Mouse (Mus musculus) kidney, adult 9 months (tissue): Measurements from ENCODE around the gene Ccdc33.

Experiments used
- DNase-seq: peaks from one replicate; pipeline ENCODE4 v3.0.0; 2022

Ccdc33 gene

DNA sequence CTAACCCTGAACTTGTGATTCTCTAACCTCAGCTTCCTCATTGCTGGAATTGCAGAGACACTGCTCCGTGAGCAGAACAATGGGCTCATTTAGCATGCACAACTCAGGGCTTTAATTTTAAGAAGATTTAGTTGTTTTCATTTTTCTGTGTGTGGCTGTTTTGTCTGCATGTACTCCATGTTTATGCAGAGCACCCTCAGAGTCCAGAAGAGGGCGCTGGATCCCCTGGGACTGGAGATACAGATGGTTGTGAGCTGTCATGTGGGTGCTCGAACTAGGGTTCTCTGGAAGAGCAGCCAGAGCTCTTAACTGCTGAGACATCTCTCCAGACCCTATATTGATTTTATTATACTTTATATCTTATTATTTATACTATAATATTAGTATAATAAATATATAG lies 109.0 kb downstream of the Ccdc33 start:
- DNase-seq: no peak

DNA sequence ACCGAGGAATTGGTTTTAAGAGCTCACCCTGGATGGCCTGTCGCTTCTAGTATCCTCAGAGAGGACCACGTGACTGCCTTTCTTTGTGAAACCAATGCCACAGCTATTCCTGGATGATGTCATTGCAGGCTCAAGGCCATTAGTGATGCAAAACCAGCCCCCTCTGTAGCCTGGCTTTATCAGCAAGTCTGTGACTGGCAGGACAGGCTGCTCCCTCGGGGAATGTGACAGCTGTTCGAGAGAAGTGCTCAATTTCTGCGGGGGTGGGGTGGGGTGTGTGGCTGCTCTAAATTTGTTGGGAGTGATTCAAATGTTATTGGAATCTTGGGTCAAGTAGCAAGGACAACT lies 109.6 kb downstream of the Ccdc33 start:
- DNase-seq: no peak

DNA sequence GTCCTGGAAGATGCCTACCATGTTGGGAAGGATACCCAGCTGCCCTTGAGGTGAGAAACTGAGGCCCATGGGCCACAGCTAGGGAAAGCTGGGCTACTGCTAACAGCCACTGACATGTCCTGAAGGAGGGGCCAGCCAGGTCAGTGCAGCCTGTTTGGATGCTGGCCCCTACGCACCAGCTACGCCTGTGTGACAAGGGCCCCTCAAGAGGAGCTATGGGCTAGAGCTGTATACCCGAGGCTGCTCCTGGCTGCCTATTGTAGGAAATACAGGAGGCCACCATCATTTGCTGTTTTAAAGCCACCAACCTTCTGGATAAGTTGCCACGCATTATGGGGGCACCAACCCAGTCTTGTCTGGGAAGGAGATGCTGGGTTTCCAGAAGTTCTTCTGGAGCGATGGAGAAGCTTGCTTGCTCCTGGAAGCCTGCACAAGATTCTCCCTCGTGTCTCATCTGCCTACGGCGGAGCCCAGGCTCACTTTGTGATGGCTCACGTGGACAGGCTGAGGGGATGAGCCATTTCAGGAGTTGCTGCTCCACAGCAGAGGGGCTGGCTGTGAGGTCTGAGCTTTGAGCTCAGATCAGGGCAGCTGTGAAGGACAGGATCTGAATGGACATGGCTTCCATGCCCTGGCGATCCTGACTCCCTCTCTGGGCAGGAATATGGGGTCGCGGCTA lies 110.1 kb downstream of the Ccdc33 start:
- DNase-seq: no peak

DNA sequence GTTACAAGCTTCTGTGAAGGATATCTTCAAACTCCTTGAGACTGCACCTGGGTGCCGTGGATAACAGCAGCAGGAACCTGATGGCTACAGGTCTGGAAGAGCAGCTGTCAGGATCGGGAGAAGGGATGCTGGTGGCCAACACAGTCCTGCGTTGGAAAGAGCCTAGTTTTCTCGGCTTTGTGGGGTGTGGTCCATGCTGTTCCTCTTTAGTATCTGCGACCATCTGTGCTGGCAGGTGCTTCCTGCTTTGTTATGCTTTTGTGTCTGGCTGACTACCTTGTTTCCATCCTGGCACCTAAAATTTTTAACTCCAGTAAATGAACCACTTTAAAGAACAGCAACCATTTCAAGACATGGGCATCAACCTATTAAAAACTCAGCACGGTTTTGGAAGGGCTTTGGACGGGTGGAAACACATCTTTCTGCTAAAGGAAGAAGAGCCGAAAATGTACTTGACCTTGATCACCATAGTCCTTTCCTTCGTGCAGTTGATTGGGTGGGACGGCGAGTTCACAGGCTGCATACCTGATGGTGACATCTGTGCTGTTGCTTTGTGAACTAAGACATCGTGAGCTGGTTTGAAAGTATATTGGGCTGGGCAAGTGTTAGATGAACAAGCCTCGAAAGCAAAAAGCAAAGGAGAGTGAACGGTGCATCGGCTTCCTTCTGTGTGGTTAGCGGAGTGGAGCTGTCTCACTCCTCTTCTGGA lies 112.7 kb downstream of the Ccdc33 start, which contains the start of gene Cyp11a1:
Cyp11a1 (plus strand) TSS at position 659 of the 709 bp plus-strand sequence.
- DNase-seq: no peak

DNA sequence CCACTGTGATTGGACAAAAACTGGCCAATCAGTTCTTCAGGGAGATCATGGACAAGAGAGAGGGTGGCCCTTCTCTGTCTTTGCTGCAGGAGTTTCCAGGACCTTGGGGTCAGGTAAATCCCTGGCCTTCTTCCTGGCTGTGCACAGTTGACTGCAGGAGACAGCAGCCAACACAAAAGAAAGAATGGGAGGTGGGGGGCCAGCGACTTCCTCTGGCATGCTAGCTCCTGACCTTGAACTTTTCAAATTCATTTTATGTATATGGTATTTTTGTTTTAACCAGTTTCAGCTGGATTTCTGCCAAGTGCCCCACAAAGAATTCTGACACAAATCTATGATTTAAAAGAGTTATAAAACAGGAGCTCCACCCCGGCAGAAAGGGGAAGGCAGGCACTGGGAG lies 115.4 kb downstream of the Ccdc33 start:
- no peak for DNase-seq

DNA sequence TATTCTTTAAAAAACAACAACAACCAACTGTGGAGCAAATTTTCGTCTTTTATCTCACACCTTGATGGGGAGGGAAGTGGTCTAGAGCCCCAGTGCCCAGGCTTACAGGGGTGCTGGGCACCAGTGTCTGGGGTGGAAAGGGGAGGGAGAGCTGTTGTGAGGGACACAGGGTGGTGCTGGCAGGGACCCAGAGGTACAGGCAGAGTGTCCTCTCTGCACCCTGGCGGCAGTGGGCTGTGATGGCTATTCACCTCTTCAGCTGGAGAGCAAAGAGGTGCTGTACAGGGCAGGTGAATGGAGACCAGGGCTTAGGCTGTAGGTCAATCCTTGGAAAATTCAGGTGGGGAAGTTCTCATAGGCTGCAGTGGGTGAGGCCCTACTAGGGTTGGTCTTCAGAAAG lies 118.9 kb downstream of the Ccdc33 start:
- no peak for DNase-seq

DNA sequence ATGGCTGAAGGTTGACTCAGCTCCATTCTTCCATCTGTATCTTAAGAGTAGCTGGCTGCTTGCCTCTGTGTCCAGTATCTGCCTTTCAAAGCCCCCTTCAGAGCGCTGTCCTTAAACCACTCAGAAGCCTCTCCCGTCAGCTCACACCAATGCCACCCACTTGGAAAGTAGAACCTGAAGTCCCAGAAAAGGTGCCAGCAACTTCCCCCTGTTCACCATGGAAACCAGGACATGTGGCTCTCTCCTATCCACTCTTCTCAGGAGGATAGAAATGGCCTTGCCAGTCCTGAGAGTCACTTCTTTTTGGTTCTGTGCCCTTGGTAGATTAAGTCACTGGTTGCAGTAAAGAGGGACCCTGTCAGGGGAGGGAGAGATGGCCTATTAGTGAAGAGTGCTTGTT lies 119.9 kb downstream of the Ccdc33 start:
- DNase-seq: no peak

DNA sequence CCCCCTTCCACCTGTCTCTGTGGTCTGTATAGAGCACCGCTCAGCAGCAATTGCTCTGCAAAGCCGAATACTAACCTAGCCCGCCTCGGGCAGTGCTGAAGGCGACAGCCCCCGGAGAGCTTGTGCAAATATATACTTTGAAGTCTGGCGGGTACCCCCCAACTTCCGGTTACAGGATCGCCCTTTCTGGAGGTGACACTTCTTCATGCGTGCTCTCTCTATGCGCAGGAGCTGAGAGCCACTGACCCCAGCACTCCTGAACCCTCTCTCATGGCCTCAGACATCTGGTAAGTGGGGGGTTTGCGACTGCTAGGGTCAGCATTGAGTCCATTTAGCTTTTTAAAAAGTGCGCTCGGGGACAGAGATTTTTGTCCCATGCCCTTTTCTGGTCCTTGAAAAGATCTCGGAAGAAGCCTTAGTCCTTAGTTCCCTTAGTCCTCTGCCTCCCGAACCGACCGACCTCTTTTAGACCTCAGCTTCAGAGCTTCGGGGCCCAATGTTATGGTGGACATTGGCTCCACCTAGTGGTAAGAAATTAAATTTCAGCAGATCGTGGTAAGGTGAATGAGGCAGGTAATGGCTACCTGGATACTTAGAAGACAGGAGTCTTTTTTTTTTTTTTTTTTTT lies 120.5 kb downstream of the Ccdc33 start:
- peak; percentile 79 for DNase-seq

DNA sequence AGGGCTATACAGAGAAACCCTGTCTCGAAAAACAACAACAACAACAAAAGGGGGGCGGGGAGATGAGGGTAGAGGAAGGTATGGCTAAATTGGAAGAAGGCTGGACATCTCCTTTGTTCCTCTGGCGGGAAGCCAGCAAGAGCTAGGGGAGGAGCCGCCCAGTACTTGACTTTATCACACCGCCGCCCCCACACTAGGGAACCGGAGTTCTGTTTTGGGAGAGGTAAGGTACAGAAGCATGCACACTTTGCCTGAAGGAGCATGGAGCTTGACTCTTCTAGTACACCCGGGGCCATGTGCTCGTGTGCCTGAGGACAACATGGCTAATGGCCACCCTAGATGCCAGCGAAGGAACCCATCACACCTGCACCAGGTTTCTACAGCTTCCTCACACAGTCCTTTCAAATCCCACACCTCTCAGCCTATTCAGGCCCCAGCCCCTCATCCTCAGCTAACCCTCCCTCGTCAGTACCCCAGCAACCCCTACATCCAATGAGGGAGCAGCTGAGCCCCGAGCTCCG lies 121.1 kb downstream of the Ccdc33 start:
- DNase-seq: no peak

DNA sequence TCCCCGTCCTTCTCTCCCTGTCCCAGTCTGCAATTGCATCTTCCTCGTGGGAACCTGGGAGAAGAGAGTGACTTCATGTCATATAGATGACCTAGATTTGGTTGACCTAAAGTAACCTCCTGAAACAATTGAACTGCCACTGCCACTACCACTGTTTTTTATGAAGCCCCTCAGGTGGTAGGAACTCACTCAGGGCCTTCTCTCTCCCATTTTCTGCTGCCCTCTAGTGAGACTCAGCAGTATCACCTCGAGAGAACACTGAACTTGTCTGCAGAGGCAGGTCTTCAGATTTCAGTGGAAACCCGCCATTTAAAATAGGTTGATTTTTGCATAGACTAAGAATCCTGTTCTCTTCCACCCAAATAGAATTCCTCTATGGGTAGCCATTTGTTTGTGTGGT lies 123.3 kb downstream of the Ccdc33 start:
- DNase-seq: no peak

DNA sequence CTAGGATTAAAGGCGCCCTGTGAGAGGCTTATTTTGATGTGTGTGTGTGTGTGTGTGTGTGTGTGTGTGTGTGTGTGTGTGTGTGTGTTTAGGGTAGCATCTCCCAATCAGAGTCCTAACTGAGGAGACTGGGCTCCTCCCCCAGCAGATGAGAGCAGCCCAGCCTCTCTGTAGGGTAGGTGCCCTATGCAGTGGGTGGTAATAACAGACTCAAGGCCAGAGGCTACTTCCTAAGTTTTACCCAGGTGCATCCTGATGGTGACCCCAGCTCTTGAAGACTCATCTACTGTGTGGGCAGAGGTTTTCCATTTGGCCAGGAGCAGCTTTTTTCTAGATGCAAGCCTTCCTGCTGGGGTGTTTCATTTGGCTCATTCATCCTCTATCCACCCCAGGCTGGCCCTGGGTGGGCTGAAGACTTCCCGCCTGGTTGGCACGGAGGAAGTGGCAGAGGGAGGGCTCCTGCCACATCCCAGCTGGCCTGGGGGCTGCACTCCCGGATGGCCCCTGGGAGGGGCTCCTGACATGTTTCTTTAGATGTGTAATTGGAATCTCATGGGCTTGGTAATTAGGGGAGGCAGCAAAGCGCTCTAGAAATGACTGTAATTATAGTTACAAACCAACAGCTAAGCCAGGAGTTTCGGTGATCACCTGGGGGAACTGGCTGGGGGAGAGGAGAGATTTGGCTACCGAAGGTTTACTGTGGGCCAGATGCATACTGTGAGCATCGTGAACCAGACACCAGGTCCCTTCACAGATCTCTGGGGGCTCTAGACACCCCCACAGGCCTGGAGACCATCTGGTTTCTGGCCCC lies 125.6 kb downstream of the Ccdc33 start:
- no peak for DNase-seq

DNA sequence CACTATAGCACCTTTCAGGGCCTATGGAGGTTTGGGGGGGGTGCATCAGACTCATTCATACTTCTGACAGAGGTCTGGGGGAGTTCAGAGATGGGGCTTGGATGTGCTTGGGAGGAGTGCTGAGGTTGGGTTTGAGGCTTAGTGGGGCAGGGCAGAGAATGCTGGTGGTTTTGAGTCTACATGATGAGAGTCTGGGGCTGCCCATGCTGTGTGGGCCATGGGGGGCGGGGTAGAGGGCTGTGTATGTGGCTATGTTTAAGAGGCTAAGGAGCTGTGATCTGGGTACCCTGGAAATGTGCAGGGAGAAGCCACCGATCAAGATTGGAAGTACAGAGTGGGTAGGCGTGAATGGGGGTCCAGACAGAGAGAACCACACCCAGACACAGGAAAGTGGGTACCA lies 126.6 kb downstream of the Ccdc33 start:
- DNase-seq: no peak

DNA sequence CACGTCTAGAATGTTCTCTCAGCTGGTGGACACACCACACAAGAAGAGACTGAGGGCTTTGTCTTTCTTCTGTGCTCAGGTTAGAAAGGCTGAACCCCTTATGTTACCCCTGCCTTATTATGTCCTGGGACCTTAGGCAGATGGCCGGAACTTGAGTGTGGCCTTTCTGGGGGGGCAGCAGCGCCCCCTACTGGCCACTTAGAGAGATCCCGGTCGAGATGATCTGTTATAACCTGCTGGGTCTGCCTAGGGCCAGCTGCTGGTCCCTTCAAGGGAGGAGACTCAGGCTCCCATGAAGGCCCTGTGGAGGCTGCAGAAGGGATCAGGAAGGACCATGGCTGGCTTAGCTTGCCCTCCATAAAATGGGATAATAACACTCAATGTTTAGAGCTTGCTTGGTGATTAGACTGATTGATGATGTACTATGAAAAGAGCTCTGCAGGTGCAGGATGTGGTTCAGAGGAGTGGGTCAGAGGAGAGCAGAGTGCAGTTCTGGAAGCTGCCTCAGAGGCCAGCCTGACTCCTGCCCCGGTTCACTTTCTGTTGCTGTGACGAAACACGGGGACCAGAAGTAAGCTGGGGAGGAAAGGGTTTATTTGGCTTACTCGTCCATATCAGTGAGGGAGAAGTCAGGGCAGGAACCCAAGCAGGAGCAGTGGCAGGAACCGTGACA lies 128.0 kb downstream of the Ccdc33 start:
- peak; percentile 37 for DNase-seq

DNA sequence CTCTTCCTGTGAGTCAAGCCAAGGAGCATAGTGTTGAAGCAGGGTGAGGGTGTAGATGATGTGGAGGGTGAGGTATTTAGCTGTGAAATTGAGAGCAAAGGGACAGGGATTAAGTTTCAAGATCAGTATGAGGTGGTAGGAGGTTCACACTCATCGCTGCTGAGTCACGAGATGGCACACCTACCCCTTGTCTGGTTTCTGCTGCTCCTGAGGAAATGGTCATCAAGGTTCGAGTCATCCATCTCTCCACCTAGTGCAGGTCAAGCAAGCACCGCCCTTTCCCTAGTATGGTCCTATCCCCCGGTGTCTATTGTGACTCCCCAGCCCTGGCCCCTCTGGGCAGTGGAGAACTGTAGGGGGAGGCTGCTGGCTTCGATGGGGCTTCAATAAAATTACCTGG lies 129.3 kb downstream of the Ccdc33 start:
- no peak for DNase-seq

DNA sequence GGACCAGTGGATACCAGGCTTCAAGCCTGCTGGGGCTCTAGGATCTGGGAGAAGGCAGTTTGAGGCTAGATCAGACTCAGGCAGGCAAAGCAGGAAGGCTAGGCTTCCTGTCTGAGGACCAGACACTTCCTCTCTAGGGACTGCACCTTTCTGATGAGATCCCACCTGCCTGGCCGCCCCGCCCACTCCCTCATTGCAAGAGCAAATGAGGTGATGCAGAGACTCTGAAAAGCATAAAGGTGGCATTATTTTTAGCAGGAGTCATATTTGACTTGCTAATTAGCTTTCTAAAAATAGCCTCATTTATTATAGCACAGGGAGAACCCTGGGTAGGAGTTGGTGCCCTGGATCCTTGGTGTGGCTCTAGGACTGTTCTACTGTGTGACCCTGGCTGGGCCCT lies 130.5 kb downstream of the Ccdc33 start:
- DNase-seq: no peak

DNA sequence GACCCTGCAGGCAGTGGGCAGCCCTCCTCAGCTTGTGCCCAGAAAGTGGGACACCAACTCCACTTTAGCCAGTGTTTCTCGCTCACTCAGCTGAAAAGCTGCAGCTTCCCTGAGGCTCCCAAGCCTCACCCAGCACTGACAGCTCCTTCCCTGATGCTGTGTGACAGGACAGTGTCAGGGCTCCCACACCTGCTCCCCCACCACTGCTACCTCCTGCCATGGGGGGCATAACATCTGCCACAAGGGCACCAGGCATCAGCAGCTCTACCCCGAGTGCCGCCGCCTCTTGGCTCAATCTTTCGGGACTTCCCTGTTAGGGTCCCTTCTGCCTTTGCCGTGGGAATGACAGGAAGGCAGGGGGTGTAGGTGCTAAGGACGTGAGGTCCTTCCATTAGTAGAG lies 132.3 kb downstream of the Ccdc33 start:
- DNase-seq: no peak

DNA sequence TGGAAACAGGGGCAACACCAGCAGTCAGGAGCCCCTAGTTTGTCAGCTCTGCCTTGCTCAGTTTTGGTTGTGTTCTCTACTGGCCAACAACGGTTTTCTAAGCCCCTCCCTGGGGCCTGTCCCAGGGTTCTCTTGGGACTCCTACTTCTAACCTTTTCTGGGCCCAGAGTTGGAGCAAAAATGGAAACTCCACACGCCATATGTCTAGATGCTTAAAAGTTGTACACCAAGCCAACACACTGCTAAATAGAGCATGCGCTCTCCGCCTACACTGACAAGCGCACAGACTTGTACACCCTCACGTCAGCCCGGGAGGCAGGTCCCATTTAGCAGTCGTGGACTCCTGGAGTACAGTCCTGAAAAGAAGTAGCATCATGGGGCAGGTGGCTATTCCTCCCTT lies 133.3 kb downstream of the Ccdc33 start:
- DNase-seq: no peak

DNA sequence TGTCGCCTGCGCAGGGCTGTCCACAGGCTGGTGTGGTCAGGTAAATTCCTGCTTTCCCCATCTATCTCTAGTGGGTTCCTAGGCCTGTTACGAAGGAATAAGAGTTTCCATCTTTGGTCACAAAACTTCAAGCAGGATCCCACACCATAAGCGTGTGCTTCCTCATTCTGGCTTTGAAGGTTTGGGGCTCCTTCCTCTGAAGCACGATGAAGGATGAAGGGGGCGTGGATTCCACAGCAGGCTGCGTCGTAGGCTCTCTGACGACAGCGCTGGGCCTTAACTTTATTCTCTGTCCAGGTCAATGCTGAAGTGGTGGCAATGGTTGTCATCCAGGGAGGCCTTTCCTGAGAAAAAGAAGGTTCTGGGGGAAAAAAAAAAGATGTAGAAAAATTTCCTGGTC lies 138.1 kb downstream of the Ccdc33 start:
- DNase-seq: no peak

DNA sequence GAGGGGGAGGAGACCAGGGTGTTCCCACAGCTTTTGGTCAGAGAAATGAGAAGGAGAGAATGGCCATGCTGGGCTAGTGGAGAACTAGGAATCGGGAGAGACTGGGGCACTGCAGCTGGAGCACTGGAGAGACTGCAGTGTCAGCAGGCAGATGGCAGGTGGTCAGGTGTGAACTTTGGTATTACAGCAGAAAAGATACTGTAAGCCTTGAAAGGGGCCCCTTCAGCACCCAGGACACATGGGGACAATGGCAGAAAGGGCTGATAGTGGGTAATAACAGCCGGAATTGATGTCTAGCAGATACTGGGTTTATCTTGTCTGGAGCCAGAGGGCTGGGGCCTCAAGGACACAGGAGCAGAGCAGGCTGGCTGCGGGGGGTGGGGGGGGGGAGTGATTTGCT lies 139.8 kb downstream of the Ccdc33 start:
- no peak for DNase-seq
